Mouse (Mus musculus) brain, embryonic 14.5 days (tissue): Measurements from ENCODE around the gene Col23a1.

Source experiments
- CTCF ChIP-seq: fragments of 200-500 bp; IDR thresholded peaks from 2 replicates; pipeline ENCODE4 v1.5.1; 2012; ENCODE audit warnings: inconsistent platforms, mild to moderate bottlenecking, moderate library complexity, borderline replicate concordance; ENCODE audit not compliant: insufficient read depth, insufficient read length; ENCODE audit errors: extremely low read depth
- POLR2A ChIP-seq: fragments of 200-500 bp; IDR thresholded peaks from 2 replicates; pipeline ENCODE4 v1.6.1; 2012; ENCODE audit warnings: mild to moderate bottlenecking, inconsistent platforms, borderline replicate concordance; ENCODE audit not compliant: poor library complexity, insufficient read depth, insufficient read length, severe bottlenecking; ENCODE audit errors: extremely low read depth

GRCm38 (mm10) chr11:51468737-51469136 is 179.0 kb downstream of the Col23a1 start:
- no peak for TF ChIP-seq CTCF
- TF ChIP-seq POLR2A = no peak
